Mouse (Mus musculus) stomach, postnatal 0 days (tissue): ENCODE measurements at regions not wholly inside any gene's neighbourhood (a gene's known extent, or its start where the extent isn't known, plus 50 kb on each side); places are given as distances from the start of the nearest gene placed in this dataset.

Experiments used
- CTCF ChIP-seq: IDR thresholded peaks from 2 replicates; pipeline ENCODE4 v1.5.1; 2016; ENCODE audit warnings: antibody characterized with exemption, low read depth, mild to moderate bottlenecking, moderate library complexity
- EP300 ChIP-seq: optimal IDR thresholded peaks from 2 replicates; pipeline ENCODE3; 2016; ENCODE audit warnings: antibody characterized with exemption

- no peak for TF ChIP-seq EP300
- TF ChIP-seq CTCF = no peak
Measured at GRCm38 (mm10) chr2:106631986-106632385, 61.1 kb upstream of the Mpped2 start.
